Mouse (Mus musculus) adrenal gland, postnatal 0 days (tissue): ENCODE results near the gene Ostn. TPM values are rescaled to one million over a fixed set of nuclear protein-coding genes. Genes with fewer than 3 reads are reported as not detected.

Source experiments
- polyA plus RNA-seq: library from polyadenylated mRNA; unstranded; fragments of >200 nt; fragmentation: Nextera tagmentation; extraction: Ambion mirVana; gene quantifications from 2 replicates; pipeline ENCODE4 v1.2.1, GENCODE M21; 2015

The Ostn gene
- polyA plus RNA-seq = 0.11 and 0.18 TPM in 2 replicates

DNA sequence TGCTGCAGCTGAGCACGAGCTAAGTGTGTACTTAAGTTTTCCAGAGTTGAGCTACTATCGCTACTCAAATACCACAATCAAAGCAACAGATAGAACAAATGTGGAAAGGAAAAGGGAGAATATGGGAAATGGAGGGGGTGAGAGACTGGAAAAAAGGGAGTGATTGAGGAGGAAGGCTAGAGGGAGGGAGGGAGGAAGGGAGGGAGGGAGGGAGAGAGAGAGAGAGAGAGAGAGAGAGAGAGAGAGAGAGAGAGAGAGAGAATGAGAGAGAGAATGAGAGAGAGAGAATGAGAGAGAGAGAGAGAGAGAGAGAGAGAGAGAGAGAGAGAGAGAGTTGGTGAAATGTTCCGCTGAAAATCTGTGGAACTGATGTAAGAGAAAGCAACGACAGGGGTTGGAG, at the start of gene Ostn:
TSS of gene Ostn (plus strand) at position 301 of the 400 bp plus-strand sequence.

DNA sequence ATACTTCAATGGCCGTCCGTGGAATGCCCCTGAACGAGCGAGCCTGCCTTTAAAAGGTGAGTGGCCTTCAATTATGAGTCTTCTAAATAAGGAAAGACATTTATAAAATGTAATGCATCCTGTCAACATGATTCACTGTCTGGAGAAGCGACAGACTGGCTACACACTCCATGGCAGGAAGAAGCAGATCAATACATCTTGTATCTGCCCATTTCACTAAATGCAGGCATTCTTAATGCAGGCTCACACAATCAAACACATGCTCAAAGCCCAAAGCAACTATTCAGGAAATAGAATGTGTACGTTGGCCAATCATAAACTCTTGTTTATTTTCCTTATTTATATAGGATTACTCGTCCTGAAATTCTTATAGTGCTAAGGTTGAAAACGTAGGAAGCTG, 62.9 kb downstream of the Ostn start, which contains the start of gene Uts2b:
TSS of gene Uts2b (minus strand) at position 49 of the 400 bp plus-strand sequence.

DNA sequence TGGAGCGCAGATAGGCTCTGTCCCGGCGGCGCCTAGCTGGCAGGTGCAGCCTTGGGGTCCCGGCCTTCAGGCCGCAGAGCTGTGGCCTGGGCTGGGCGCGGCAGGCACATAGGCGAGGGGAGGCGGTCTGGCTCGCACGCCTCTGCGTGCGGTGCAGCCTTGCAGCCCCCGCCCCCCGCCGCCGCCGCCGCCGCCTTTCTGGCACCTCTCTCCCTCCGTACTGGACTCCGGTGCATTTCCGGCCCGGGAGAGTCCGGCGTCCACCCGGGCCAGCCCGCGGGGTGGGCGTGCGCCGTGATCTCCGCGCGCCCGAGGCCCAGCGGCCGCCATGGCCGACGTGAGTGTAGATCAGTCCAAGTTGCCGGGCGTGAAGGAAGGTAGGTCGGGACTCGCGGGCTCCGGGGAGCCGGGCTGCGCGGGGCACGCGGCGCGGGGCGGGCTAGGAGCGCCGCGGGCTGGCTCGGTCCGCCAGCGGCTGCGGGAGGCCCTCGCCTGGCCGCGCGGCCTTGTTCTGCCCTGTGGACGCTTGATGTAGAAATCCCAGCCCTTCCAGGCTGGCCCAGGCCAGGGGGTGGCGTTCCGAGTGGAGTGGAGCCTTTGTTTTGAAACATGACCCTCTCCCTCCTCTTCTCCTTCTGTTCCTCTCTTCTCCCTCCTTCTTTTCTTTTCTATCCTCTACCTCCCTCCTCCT, 81.6 kb downstream of the Ostn start, which contains the start of gene Ccdc50:
TSS of gene Ccdc50 (plus strand) at position 109 of the 691 bp plus-strand sequence.

Other genes with a start within 250 kb of the Ostn start
- gene Uts2b, start 62.8 kb downstream of the Ostn start, polyA plus RNA-seq = 0.16 TPM in 1 of 2 replicates, not detected in the other
- gene Ccdc50, start 81.4 kb downstream of the Ostn start, polyA plus RNA-seq = 19.9 and 28.3 TPM in 2 replicates